Mouse (Mus musculus): Measurements from ENCODE around the gene Bloc1s4.

- TF ChIP-seq GATA1 (IDR thresholded peaks at IDR 0.05; ENCODE audit: borderline replicate concordance, low read length): peak; percentile 31; the same call in 1 of the 3 replicates
- TF ChIP-seq FLI1 (IDR thresholded peaks at IDR 0.05; ENCODE audit: low read length): no peak
These were observed 12.4 kb downstream of the Bloc1s4 start for GRCm38 (mm10) chr5:36736009-36736408.
